Mouse (Mus musculus) embryo, embryonic 11.5 days (tissue): ENCODE measurements at regions not wholly inside any gene's neighbourhood (a gene's known extent, or its start where the extent isn't known, plus 50 kb on each side); places are given as distances from the start of the nearest gene placed in this dataset.

Experiments
- DNase-seq: peaks from one replicate; pipeline ENCODE4 v3.0.0-alpha.2; 2012; ENCODE audit warnings: low read depth, low spot score

GRCm38 (mm10) chr16:55460519-55460918 lies 162.7 kb upstream of the Zpld1 start:
- no peak for DNase-seq

DNA sequence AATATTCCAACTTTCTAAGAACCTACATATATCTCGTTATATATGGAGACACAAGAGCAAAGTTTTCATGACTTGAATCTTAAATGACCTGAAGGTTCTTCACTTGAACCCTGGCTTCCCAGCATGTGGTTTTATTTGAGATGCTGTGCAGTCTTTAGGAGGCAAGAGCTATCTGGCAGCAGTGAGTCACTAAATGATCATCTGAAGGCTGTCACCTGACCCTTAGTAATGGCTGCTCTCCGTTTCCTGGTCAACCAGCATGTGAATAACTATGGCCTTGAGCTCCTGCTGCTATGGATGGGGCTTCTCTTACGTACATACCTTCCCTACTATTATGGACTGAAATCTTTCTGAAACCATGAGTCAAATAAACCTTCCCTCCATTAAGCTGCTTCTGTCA lies 149.8 kb upstream of the Zpld1 start:
- no peak for DNase-seq

DNA sequence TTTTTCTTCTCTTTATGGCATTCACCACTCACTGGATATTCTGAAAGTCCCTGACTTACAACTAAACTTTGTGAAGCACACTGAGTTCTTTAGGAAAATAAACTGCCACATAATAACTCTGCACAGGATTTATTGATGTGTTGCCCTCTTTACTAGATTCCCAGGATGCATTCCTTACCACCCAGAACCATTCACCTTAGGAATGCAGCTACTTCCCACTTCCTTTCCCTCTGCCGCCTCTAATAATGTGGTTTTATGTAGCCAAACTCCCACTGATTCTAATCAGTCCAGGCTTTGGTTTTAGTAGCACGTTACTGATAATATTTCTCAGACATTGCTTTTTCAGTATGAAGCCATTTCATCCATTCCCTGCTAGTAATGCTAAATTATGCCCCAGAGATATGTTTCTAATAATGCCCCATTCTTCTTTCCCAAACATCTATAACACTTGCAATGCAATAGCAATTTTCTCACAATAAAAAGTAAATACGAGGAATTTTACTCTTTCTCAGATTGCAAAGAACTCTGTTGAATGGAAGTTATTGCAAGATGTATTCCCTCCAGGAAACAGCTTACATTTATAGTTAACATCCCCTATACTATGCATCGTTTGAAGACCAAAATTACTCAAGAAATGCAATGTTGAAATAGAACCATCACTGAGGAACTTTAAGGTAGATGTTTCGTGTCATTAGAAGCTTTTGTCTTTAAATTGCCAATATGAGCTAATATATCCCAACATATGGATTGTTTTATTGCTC lies 145.2 kb upstream of the Zpld1 start:
- no peak for DNase-seq

DNA sequence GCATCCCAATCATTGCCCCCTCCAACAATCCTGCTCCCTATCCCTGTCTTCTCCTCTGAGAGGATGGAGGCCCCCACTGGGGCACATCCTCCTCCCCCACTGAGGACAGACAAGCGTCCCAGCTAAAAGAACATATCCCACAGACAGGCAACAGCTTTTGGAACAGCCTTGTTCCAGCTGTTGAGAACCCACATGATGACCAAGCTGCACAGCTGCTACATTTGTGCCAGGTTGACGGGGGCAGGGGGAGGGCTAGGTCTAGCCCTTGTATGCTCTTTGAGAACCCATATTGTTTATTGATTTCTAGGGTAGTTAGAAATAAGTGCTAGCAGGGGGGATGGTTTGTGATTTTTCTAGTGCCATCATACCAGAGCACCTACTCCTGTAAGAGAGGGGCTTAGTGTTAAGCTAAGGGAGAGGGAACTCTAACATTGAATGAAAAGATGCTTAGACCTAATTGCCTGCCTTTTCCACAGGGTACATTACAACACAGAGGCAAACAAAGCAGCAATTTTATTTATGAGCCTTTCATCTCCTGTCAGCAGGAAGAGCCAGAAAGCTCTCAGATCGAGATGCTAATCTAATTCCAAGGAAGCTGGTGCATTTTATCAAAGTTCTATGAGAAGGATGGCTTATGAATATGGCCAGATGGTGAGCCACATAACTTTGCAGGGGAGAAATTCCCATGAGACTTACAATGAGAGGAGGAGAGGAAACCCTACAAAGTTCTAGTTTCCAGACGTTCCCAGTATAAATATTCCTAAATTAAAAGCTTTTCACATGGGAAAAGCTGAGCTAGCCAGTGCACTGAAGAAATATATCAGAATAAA lies 137.6 kb upstream of the Zpld1 start:
- no peak for DNase-seq

GRCm38 (mm10) chr16:55421569-55422342 lies 124.0 kb upstream of the Zpld1 start:
- no peak for DNase-seq

- DNase-seq, result no peak
Observed at GRCm38 (mm10) chr16:55420876-55421568, 123.2 kb upstream of the Zpld1 start.

DNA sequence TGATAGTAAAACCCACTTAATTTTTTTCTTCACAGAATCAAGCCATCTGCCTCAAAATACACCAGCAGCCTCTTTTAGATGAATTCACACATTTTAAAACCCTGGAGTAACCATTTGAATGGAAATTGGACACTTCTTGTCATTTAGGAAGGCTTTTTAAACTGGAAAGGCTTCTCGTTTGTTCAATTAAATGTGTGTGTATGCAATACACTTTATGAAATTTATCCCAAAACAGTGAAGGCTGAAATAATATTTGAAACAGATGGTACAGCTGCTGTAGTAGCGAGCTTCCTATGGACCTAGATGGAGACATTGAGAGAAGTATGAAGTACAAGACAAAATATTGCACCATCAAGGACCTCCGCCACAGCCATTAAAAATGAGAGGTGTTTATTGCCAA lies 121.1 kb upstream of the Zpld1 start:
- DNase-seq, result no peak

DNA sequence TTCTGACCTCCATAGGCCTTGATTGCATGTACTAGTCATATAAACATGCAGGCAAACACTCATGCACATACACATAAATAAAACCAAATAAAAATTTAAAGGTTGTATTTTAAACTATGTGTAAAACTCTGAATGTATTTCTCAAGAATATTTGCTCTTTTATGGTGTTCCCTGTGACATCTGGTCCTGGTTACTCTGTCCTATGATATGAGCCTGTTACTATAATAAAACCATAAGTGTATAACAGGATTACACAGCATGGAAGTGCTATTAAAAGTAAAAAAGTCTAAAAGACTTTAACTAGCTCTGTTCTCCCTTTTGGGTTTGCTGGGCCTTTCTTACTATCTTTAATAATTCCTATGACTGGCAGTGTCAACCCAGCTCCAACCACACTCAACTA lies 103.0 kb upstream of the Zpld1 start:
- DNase-seq, result no peak

- no peak for DNase-seq
Observed at GRCm38 (mm10) chr16:55394864-55395263, 97.1 kb upstream of the Zpld1 start.

DNA sequence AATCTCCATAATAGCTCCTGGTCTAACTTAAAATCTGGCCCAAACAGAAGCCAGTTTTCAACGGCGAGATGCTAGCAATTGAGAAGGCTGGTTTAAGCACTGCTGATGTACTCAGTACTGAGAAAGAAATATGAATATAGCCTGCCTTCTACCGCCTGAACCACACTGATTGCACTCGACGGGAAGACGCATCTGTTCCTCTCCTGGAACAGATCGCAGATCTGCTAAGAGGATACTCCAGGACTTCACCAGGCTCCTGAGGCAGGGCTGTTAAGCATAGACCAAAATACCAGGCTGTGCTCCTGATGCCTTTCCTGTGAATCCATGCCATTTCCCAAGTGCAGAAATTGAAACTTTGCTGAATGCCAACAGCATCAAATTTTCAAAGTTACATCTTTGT lies 92.6 kb upstream of the Zpld1 start:
- no peak for DNase-seq

GRCm38 (mm10) chr16:55379996-55380395 lies 82.2 kb upstream of the Zpld1 start:
- DNase-seq, result no peak

DNA sequence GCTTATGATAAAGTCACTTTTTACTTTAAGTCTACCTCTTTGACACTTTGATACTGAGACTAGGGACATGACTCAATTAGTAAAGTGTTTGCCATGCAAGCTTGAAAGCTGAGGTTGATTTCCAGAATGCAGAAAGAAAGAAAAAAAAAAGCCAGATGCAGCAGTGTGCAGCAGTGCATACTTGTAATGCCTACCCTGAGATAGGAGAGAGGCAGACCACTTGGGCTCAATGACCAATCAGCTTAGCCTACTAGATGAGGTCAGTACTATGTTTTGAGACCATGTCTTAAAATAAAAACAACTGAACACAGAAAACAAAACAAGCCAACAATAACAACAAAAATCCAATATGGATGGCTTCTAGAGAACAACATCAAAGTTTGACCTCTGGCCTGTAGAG lies 81.4 kb upstream of the Zpld1 start:
- no peak for DNase-seq

GRCm38 (mm10) chr16:55378701-55379100 lies 80.9 kb upstream of the Zpld1 start:
- no peak for DNase-seq

- no peak for DNase-seq
Observed at GRCm38 (mm10) chr16:55375922-55376321, 78.1 kb upstream of the Zpld1 start.

- no peak for DNase-seq
Observed at GRCm38 (mm10) chr16:55357686-55358085, 59.9 kb upstream of the Zpld1 start.

- no peak for DNase-seq
Observed at GRCm38 (mm10) chr16:55356097-55356496, 58.3 kb upstream of the Zpld1 start.
